Mouse (Mus musculus) granulocyte monocyte progenitor cell, adult 5-6 weeks (primary cell): ENCODE measurements around the gene Gm12166. TPM values are rescaled to one million over a fixed set of nuclear protein-coding genes. Genes with fewer than 3 reads are reported as not detected.

ENCODE experiments used
- ATAC-seq: replicated peaks from 2 replicates; pipeline ENCODE4 v1.8.0; 2016; ENCODE audit warnings: mild to moderate bottlenecking, moderate TSS enrichment, inconsistent platforms; ENCODE audit not compliant: poor library complexity, severe bottlenecking
- total RNA-seq, 2 experiments: library from RNA; stranded (forward) in 1 of 2; stranded (reverse) in 1 of 2; fragments of 200-712, 200-1000 nt in 1 of 2; fragments of >200 nt in 1 of 2; fragmentation: Nextera tagmentation in 1 of 2; gene quantifications; 2 replicates each; pipeline ENCODE4 v1.2.3; 2014 to 2017

Gene Gm12166
- total RNA-seq, 2 experiments from 2014 or later: 11.9 to 20.7 TPM

DNA sequence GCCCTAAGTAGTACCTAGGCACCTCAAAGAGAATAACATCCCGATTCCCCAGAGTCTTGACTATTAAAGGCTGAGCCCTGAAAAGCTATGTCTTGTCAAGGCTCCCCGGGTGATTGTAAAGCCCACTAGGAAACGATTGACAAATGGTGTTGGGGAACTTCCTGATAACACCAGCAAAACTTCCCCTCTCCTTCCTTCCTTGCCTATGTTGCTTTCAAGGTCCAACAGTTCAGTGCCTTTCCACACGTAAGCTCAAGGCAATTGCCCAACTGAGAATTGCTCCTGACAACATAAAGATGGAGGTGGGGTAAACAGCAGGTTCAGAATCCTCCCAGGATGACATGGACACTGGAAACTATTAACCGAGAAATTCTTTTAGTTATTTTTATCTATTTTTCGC, 29.1 kb downstream of the Gm12166 start:
- peak; percentile 48 for ATAC-seq

DNA sequence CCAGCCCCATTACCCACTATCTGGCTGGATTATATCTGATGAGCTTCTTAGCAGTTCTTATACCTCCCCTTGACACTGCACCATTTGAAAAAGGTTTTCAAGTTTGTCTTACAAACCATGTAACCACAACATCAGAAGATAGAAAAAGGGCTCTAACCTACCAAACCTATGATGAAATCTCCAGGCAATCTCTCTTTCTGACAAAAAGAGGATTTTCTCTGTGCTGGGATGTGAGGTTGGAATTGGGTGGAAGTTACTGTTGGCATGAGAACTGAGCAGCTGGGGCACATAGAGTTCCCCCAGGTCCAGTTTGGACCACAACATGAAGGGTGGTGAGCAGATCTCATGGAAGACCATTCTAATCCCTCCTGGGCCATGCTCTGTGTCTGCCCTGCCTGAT, 30.3 kb downstream of the Gm12166 start:
- ATAC-seq: no peak

DNA sequence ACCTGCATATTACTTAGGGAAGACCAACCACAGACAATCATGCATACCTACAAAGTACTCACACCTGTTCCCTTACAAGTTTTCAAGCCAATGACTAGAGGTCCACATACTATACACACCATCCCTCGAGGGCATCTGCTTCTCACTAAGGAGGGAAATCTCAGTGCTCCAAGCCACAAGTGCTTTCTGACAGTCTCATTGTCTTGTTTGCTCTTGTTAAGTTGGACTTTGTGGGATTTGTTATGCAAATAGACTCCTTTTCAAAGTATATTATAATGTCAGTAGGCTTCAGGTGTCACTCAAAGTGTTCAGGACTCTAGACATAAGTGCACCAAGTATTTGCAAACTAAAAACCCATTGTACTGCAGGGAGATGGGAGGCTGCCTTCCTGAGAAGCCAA, 31.9 kb downstream of the Gm12166 start:
- ATAC-seq: no peak

DNA sequence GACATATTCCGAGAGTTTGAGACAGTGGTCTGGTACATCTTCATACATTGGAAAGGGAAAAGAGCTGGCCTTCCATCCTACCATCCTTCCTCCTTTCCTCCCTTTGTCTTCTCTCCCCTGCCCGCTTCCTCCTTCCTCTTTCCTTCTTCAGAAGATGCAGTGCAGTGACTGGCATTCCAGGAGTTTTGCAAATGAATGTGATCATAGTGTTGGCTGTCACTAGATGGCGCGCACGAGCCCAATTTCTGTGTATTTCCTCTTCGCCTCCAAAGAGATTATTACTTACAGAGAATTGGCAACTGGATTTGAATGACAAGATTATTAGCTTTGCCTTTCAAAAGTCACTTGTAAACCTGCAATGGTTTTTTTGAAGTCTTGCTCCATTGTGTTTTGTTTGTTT, 36.1 kb downstream of the Gm12166 start:
- peak; percentile 65 for ATAC-seq

Other genes starting within 250 kb of the Gm12166 start
- gene Clint1, start 200.3 kb downstream of the Gm12166 start, total RNA-seq (2014; fragmentation: Nextera tagmentation): 113 and 131 TPM in 2 replicates
- gene Clint1, start 200.3 kb downstream of the Gm12166 start, total RNA-seq (2017): 118 and 127 TPM in 2 replicates
- gene Lsm11, start 107.4 kb downstream of the Gm12166 start, total RNA-seq (2014; fragmentation: Nextera tagmentation): 4.3 and 5.0 TPM in 2 replicates
- 2.7 and 7.3 TPM in 2 replicates for gene Lsm11, start 107.4 kb downstream of the Gm12166 start, total RNA-seq (2017)
- gene Thg1l, start 96.8 kb downstream of the Gm12166 start, total RNA-seq (2014; fragmentation: Nextera tagmentation): 10.7 and 16.1 TPM in 2 replicates
- gene Thg1l, start 96.8 kb downstream of the Gm12166 start, total RNA-seq (2017): 20.1 and 27.9 TPM in 2 replicates
- gene Sox30, start 72.0 kb downstream of the Gm12166 start, total RNA-seq (2014; fragmentation: Nextera tagmentation): not detected in 2 replicates
- 0.65 TPM in 1 of 2 replicates, not detected in the other for gene Sox30, start 72.0 kb downstream of the Gm12166 start, total RNA-seq (2017)
- 0.19 TPM in 1 of 2 replicates, not detected in the other for gene Adam19, start 3.7 kb upstream of the Gm12166 start, total RNA-seq (2014; fragmentation: Nextera tagmentation)
- 0.26 and 0.43 TPM in 2 replicates for gene Adam19, start 3.7 kb upstream of the Gm12166 start, total RNA-seq (2017)
- not detected in 2 replicates for gene Nipal4, start 114.2 kb upstream of the Gm12166 start, total RNA-seq (2014; fragmentation: Nextera tagmentation)
- gene Nipal4, start 114.2 kb upstream of the Gm12166 start, total RNA-seq (2017): not detected in 2 replicates
- not detected in 2 replicates for gene Fndc9, start 183.2 kb upstream of the Gm12166 start, total RNA-seq (2014; fragmentation: Nextera tagmentation)
- not detected in 2 replicates for gene Fndc9, start 183.2 kb upstream of the Gm12166 start, total RNA-seq (2017)